Mouse (Mus musculus): ENCODE results near the gene Fank1. TPM values are rescaled to one million over a fixed set of nuclear protein-coding genes. Genes with fewer than 3 reads are reported as not detected.

The Fank1 gene
- total RNA-seq, 2 experiments from 2014 or later = 2.2 to 2.8 TPM

- peak in 1 of 2 experiments; percentile 30 for DNase-seq (ENCODE audit: low spot score in 2 of 2)
Observed at GRCm38 (mm10) chr7:133888926-133889920, 112.6 kb downstream of the Fank1 start.

- no peak for DNase-seq (ENCODE audit: low spot score in 2 of 2)
Observed at GRCm38 (mm10) chr7:133889986-133890385, 113.3 kb downstream of the Fank1 start.

- no peak for DNase-seq (ENCODE audit: low spot score in 2 of 2)
Observed at GRCm38 (mm10) chr7:133891298-133891697, 114.6 kb downstream of the Fank1 start.

GRCm38 (mm10) chr7:133891796-133892195 is 115.1 kb downstream of the Fank1 start:
- DNase-seq (ENCODE audit: low spot score in 2 of 2) = no peak

GRCm38 (mm10) chr7:133899391-133899790 is 122.7 kb downstream of the Fank1 start:
- no peak for DNase-seq (ENCODE audit: low spot score in 2 of 2)

GRCm38 (mm10) chr7:133908966-133909365 is 132.3 kb downstream of the Fank1 start:
- no peak for DNase-seq (ENCODE audit: low spot score in 2 of 2)

GRCm38 (mm10) chr7:133909833-133910375 is 133.2 kb downstream of the Fank1 start:
- no peak for DNase-seq (ENCODE audit: low spot score in 2 of 2)

- peak; percentile 78 to 90 for DNase-seq (ENCODE audit: low spot score in 2 of 2)
Observed at GRCm38 (mm10) chr7:133911881-133912280, 135.2 kb downstream of the Fank1 start.

- no peak for DNase-seq (ENCODE audit: low spot score in 2 of 2)
Observed at GRCm38 (mm10) chr7:133916230-133916629, 139.6 kb downstream of the Fank1 start.

GRCm38 (mm10) chr7:133919306-133919705 is 142.6 kb downstream of the Fank1 start:
- no peak for DNase-seq (ENCODE audit: low spot score in 2 of 2)

- DNase-seq (ENCODE audit: low spot score in 2 of 2) = peak; percentile 30 to 60
Observed at GRCm38 (mm10) chr7:133919918-133920317, 143.3 kb downstream of the Fank1 start.

- no peak for DNase-seq (ENCODE audit: low spot score in 2 of 2)
Observed at GRCm38 (mm10) chr7:133920724-133921123, 144.1 kb downstream of the Fank1 start.

GRCm38 (mm10) chr7:133921291-133921690 is 144.6 kb downstream of the Fank1 start:
- DNase-seq (ENCODE audit: low spot score in 2 of 2) = peak in 1 of 2 experiments; percentile 30

GRCm38 (mm10) chr7:133923994-133924393 is 147.3 kb downstream of the Fank1 start:
- DNase-seq (ENCODE audit: low spot score in 2 of 2) = no peak

- no peak for DNase-seq (ENCODE audit: low spot score in 2 of 2)
Observed at GRCm38 (mm10) chr7:133925771-133926170, 149.1 kb downstream of the Fank1 start.

- no peak for DNase-seq (ENCODE audit: low spot score in 2 of 2)
Observed at GRCm38 (mm10) chr7:133928981-133929380, 152.3 kb downstream of the Fank1 start.

Other genes with a start within 250 kb of the Fank1 start
- gene Tex36, start 174.7 kb upstream of the Fank1 start, total RNA-seq (2021) = not detected
- 10 to 100 TPM; 27.9 to 28.9 TPM for gene Edrf1, start 139.3 kb upstream of the Fank1 start, total RNA-seq (2021)
- gene Mmp21, start 96.8 kb upstream of the Fank1 start, total RNA-seq (2021) = under 1 TPM; 0.20 to 0.25 TPM
- gene Bccip, start 67.5 kb upstream of the Fank1 start, total RNA-seq (2021) = 10 to 100 TPM; 64.7 to 67.8 TPM
- 10 to 100 TPM; 18.4 to 19.1 TPM for gene Uros, start 66.8 kb upstream of the Fank1 start, total RNA-seq (2021)
- gene Dhx32, start 5.9 kb downstream of the Fank1 start, total RNA-seq (2021) = 10 to 100 TPM; 35.4 to 36.5 TPM

Data from layer of hippocampus, adult 18-20 months (tissue).